ENCODE assay signal across 8 mouse cellular contexts in the genomic region with DNA sequence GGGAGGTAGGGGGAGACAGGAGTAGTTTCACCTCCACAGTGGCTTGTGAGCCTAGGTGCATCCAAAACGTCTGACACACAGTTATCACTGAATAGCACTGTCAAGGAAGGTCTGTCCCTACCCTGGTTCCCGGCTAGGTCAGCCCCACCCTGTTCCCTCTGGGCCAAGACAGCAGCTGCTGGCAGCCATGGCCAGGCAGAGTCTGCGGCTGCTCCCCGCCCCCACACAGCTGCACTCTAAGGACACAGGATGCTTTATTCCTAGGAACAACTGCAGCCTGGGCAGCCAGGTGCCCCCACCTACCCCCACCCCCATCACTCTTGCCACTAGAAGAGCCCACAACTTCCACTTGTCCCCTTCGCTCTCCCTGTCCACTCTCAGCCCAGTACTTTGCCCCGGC.
DNase-seq lines count a peak whose midpoint lies in the region; ATAC-seq and TF ChIP-seq lines count a peak whose summit lies in the region.

No protein-coding gene starts in this region.

- H3K36me3 ChIP-seq in kidney, embryonic 14.5 days (ENCODE audit: control insufficient read depth, insufficient read depth, low read length) = peaks cover 43% of the 10 kb centered on the region
- peaks cover 14% of the 10 kb centered on the region for H3K36me3 ChIP-seq in forebrain, postnatal 0 days (ENCODE audit: insufficient read depth)
- H3K36me3 ChIP-seq in hindbrain, embryonic 12.5 days = peaks cover 42% of the 10 kb centered on the region

- 41% methylated on average over 6 of the region's 6 CpGs for WGBS in kidney, embryonic 14.5 days
- 53% methylated on average over 6 of the region's 6 CpGs for WGBS in forebrain, postnatal 0 days
- 33% methylated on average over 6 of the region's 6 CpGs for WGBS in hindbrain, embryonic 12.5 days

- TF ChIP-seq CTCF in forebrain, postnatal 0 days (IDR thresholded peaks at IDR 0.05; ENCODE audit: low read depth) = no peak

- peak; percentile 30 for ATAC-seq in kidney, embryonic 14.5 days (ENCODE audit: low FRiP score, low TSS enrichment)
- ATAC-seq in forebrain, postnatal 0 days = peak; percentile 51
- ATAC-seq in hindbrain, embryonic 12.5 days (ENCODE audit: low FRiP score) = peak; percentile 74

- no peak for DNase-seq in kidney, adult 9 months
- DNase-seq in Muller cell, postnatal 12 days (ENCODE audit: inconsistent ontology term) = peak; percentile 81
- no peak for DNase-seq in forebrain, postnatal 0 days
- peak; percentile 42 for DNase-seq in lung, postnatal 25 days (ENCODE audit: low spot score)
- peak; percentile 78 for DNase-seq in testis, postnatal 10 days (ENCODE audit: low spot score)
- no peak for DNase-seq in frontal cortex, postnatal 14 days (ENCODE audit: low spot score in 2 of 2)

- H3K4me3 ChIP-seq in kidney, embryonic 14.5 days (ENCODE audit: low read length) = no peak overlapping the region
- no peak overlapping the region for H3K4me3 ChIP-seq in forebrain, postnatal 0 days (ENCODE audit: low read depth, low read length)
- H3K4me3 ChIP-seq in hindbrain, embryonic 12.5 days = no peak overlapping the region

- no peak overlapping the region for H3K4me2 ChIP-seq in kidney, embryonic 14.5 days (replicated peaks; ENCODE audit: low read depth, low read length)
- H3K4me2 ChIP-seq in forebrain, postnatal 0 days (ENCODE audit: low read depth) = no peak overlapping the region
- no peak overlapping the region for H3K4me2 ChIP-seq in hindbrain, embryonic 12.5 days (replicated peaks)

- no peaks in the 10 kb centered on the region for H3K9me3 ChIP-seq in kidney, embryonic 14.5 days (ENCODE audit: control insufficient read depth, low read length)
- no peaks in the 10 kb centered on the region for H3K9me3 ChIP-seq in forebrain, postnatal 0 days (ENCODE audit: low read length)
- no peaks in the 10 kb centered on the region for H3K9me3 ChIP-seq in hindbrain, embryonic 12.5 days (replicated peaks)

- H3K27me3 ChIP-seq in kidney, embryonic 14.5 days (ENCODE audit: control insufficient read depth, insufficient read depth, low read length) = no peaks in the 10 kb centered on the region
- no peaks in the 10 kb centered on the region for H3K27me3 ChIP-seq in forebrain, postnatal 0 days (ENCODE audit: insufficient read depth, low read length)
- H3K27me3 ChIP-seq in hindbrain, embryonic 12.5 days = no peaks in the 10 kb centered on the region

- no peak overlapping the region for H3K9ac ChIP-seq in kidney, embryonic 14.5 days (ENCODE audit: low read depth, low read length)
- H3K9ac ChIP-seq in forebrain, postnatal 0 days = no peak overlapping the region
- peak overlapping the region; percentile 32; the same call in 1 of the 2 replicates for H3K9ac ChIP-seq in hindbrain, embryonic 12.5 days

- peak overlapping the region; percentile 74; the same call in 1 of the 2 replicates for H3K27ac ChIP-seq in kidney, embryonic 14.5 days (ENCODE audit: low read depth, low read length)
- H3K27ac ChIP-seq in forebrain, postnatal 0 days (ENCODE audit: low read depth, low read length) = peak overlapping the region; percentile 70
- H3K27ac ChIP-seq in hindbrain, embryonic 12.5 days = peak overlapping the region; percentile 77

- H3K4me1 ChIP-seq in kidney, embryonic 14.5 days (ENCODE audit: control insufficient read depth, insufficient read depth, low read length) = peaks cover 31% of the 10 kb centered on the region
- peaks cover 20% of the 10 kb centered on the region for H3K4me1 ChIP-seq in forebrain, postnatal 0 days (ENCODE audit: insufficient read depth)
- peaks cover 42% of the 10 kb centered on the region for H3K4me1 ChIP-seq in hindbrain, embryonic 12.5 days

Comparison
In these comparisons a context has a peak if more than half of its experiments do, and no peak if none do; other contexts are left out.
1. DNase-seq: peak in Muller cell, postnatal 12 days (single experiment), lung, postnatal 25 days (single experiment) and testis, postnatal 10 days (single experiment); none in kidney, adult 9 months (single experiment), forebrain, postnatal 0 days (single experiment) and frontal cortex, postnatal 14 days (0 of 2).
2. Peak in every context shown above with its lines, with median percentiles within 50 percentile points of each other: ATAC-seq and H3K27ac ChIP-seq.